Mouse (Mus musculus) gastrocnemius, postnatal 36 days (tissue): Measurements from ENCODE around the gene Abi3. TPM values are rescaled to one million over a fixed set of nuclear protein-coding genes. Genes with fewer than 3 reads are reported as not detected.

ENCODE experiments used
- DNase-seq, 2 experiments: peaks; one replicate each; pipeline ENCODE4 v3.0.0; 2022
- intact Hi-C: fragments of 180-260 bp; cut with DNase I; formaldehyde crosslinking; loops from one replicate; pipeline ENCODE4 v1.15.1; 2025
- total RNA-seq, 2 experiments: library from RNA; stranded (reverse); gene quantifications; 2 replicates each; pipeline ENCODE4 v1.2.3; 2021

Abi3 gene
- total RNA-seq, 2 experiments from 2014 or later: 2.8 to 3.6 TPM

DNA sequence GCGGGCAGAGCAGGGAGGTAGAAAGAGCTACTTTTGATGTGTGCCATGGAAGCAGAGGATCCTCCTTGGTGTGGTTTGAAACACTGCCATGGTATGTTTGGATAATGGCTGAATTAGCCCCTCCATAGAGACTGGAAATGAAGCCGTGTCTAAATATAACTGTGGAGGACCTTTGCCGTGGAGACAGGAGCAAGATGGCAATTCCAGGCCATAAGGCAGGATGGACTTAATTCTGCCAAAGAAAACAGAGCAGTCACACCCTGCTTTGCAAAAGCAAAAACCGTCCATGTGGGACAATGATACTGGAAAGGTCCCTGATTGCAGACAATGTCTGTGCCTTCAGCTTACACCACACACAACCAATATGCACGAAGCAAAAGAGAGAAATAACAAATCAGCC is 48.1 kb downstream of the Abi3 start:
- no peak for DNase-seq
- intact Hi-C loops: no loop called here

DNA sequence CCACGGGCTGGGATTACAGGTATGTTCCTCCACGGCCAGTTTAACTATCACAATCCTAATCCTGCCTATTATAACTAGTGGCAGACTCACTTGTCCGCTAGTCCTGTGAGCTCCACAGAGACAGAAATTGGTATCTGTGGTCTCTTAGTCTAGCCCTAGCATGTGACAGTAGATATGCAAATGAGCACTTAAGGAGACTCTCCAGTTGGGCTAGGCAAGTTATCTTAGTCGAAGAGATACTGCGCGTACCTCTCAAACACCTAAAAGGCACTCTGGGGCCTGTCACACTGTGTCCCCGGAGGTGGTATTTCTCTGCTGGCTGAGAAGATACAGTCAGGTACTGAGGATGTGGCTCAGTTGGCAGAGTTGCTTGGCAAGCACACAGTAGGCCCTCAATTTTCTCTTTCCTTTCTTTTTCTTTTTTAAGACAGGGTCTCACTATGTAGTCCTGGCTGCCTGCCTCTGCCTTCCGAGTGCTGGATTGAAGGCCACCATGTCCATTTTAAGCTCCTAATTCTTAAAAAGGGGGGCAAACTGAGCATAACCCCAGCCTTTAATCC is 49.2 kb downstream of the Abi3 start:
- intact Hi-C loops: no loop called here
- no peak for DNase-seq

DNA sequence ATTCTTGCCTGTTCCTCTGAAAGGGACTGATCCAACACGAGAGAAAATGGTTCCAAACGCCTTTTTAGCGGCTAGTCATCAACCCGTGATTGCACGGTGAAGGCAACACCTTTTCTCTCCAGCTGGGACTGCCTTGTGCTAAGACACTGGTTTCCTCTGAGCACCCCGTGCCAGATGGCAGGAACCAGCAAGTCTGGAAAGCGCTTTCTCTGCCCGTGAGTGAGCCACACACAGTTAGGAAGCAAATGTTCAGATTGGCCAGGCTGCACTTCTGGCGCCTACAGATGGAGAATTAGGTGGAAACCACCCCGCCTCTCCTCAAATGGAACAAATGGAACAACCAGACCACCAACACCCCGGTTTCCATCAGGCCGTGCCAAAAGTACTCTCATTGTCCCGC is 50.5 kb downstream of the Abi3 start:
- intact Hi-C loops: no loop called here
- DNase-seq: no peak

DNA sequence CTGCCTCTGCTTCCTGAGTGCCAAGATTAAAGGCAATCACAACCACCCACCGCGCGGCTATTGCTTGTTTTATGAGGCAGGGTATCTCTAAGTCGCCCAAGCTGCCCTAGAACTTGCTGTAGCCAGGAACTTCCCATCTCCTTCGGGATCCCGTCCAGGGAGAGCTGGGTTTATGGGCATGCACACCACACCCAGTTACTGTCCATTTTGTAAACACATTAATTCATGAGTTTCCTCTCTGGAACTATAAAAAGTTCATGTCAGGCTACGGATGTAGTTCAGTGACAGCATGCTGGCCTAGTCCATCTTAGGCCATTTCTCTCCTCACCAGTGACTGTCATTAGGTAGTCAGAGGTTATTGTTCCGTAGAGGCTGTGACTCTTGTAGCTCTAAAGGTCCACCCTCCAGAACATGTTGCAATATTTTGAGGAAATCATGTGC is 52.8 kb downstream of the Abi3 start:
- no peak for DNase-seq
- intact Hi-C loops: no loop called here

DNA sequence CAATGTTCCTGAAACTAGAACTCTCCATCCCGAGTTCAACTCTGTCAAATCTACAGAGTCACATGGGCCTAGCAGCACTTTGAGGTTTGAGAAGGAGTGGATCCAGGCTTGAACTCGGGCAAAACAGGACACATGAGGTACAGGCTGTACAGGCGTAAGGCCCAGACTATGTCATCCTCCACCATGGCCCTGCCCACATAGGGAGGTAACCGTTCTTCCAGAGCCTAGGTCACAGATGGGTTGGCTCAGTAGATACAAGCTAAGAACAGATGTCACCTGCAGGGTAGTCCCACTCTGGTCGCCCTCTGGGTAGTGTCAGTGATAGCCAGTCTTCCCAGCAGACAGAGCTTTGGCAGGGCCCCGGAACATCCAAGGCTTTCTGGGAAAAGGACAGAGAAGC is 55.8 kb downstream of the Abi3 start:
- intact Hi-C loops: no loop called here
- no peak for DNase-seq

DNA sequence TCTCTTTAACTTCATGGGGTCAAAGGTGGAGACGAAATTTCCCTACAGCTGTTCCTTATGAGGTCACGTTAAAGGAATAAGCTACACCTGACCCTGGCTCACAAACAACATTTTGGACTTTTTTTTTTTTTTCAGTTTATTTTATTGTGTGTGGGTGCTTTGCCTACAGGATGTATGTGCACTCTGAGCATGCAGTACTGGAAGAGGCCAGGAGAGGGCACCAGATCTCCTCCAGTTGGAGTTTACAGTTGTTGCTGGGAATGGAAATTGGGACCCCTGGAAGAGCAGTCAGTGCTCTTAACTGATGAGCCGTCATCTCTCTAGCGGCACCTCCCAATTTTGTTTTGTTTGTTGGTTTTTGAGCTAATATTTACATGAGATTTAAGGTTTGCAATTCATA is 56.6 kb downstream of the Abi3 start:
- no peak for DNase-seq
- intact Hi-C loops: no loop called here

DNA sequence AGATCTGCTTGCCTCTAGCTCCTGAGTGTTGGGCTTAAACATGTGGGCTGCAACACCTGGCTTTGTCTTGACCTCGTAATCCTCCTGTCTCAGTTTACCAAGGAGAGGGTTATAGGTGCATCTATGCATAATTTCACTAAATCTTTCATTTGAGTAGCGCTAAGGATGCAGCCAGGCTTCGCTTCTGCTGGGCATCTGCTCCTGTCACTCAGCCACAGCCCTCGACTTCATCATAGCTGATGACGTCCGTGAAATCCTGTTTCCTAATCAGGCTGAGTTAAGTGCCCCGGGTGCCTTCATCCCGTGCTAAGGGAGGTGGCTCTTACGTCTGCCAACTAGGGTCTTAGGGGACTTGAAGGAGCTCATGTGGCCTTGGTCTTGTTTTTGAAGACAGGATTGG is 58.3 kb downstream of the Abi3 start:
- no peak for DNase-seq
- intact Hi-C loops: no loop called here

DNA sequence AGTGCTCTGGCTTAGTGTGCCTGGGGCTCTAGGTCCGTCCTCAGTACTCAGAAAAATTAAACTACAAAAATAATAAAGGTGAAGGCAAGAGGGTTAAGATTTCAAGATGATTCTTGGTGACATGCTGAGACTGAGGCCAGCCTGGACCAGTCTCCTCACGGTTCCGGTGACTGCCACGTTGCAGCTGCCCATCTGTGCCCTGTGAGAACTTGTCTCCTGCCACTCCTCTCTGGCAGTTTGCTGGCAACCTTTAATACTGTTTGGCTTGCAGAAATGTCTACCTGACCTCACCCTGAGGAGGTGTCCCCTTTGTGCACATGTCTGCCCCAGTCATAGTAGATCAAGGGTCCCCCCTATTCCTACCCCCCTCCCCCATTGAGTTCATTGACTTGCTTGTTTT is 58.8 kb downstream of the Abi3 start:
- intact Hi-C loops: no loop called here
- no peak for DNase-seq

DNA sequence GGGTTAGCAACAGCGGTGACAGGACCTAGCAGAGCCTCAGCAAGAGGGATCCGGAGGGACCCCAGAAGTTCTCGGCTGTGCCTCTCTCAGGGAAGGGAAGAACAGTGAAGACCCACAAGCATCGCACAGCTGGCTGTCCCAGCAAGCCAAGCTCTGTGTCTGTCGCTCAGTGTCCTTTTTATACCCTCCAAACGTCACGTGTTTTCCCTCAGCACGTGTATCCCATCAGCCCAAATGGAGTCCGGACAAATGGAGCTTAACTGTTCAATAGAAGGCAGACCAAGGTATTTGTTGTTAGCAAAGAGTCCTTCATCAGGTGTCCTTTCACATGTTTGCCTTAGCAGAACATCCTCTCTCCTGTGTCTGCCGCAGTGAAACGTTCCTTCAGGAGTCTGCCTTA is 60.7 kb downstream of the Abi3 start:
- no peak for DNase-seq
- intact Hi-C loops: no loop called here

DNA sequence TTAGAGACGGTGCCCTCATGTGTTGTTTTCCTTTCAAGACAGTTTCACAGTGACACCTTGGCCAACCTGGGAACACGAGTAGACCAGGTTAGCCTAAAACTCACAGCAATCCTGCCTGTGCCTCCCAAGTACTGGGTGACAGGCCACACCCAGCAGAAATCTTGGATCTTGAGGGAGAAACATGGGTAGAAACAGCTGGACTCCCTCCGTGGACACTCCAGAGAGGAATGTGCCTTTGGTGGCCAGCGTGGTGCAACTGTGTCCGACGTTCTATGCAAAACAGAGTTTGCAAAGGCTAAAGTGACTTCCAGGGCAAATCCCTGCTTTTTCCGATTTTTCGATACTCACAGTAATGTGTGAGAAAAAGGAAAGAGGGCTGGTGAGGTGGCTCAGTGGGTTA is 61.8 kb downstream of the Abi3 start:
- no peak for DNase-seq
- intact Hi-C loops: no loop called here

Other genes starting within 250 kb of the Abi3 start
- 100 to 1,000 TPM; 166 to 175 TPM for gene Phb, start 175.5 kb downstream of the Abi3 start, total RNA-seq
- 10 to 100 TPM; 83.7 to 86.6 TPM for gene Zfp652, start 129.8 kb downstream of the Abi3 start, total RNA-seq
- gene B130006D01Rik, start 118.9 kb downstream of the Abi3 start, total RNA-seq: under 1 TPM; 0.56 to 0.57 TPM
- 100 to 1,000 TPM; 287 to 314 TPM for gene Phospho1, start 18.0 kb downstream of the Abi3 start, total RNA-seq
- 1 to 10 TPM; 4.2 to 5.5 TPM for gene Gngt2, start 5.3 kb downstream of the Abi3 start, total RNA-seq
- not detected for gene B4galnt2, start 72.4 kb upstream of the Abi3 start, total RNA-seq
- not detected for gene Igf2bp1, start 163.5 kb upstream of the Abi3 start, total RNA-seq
- not detected for gene Gip, start 182.1 kb upstream of the Abi3 start, total RNA-seq
- 10 to 100 TPM; 26.5 to 30.1 TPM for gene Snf8, start 192.4 kb upstream of the Abi3 start, total RNA-seq
- 10 to 100 TPM; 14.5 to 15.4 TPM for gene Ube2z, start 222.9 kb upstream of the Abi3 start, total RNA-seq
- 1,000 to 10,000 TPM; 1,399 to 1,465 TPM for gene Atp5g1, start 233.2 kb upstream of the Abi3 start, total RNA-seq